Mouse (Mus musculus) stomach, embryonic 14.5 days (tissue): ENCODE data around the gene Micu1. TPM values are rescaled to one million over a fixed set of nuclear protein-coding genes. Genes with fewer than 3 reads are reported as not detected.
"Not testable (repeated sequence)": the region's sequence is repeated elsewhere in the genome, so short reads cannot be mapped to it uniquely, and the experiment has no call there.

ENCODE experiments used
- ATAC-seq: fragments of 200-750 bp; cut with Nextera tagmentation; 2 replicates; pipeline ENCODE4 v1.8.0; 2017; ENCODE audit warnings: low read depth, moderate TSS enrichment; ENCODE audit not compliant: insufficient number of reproducible peaks, insufficient read depth, low FRiP score
- H3K27ac ChIP-seq: fragments of 300-500 bp; sonication (generic); 2 replicates; pipeline ENCODE4 v1.5.1; 2014; ENCODE audit warnings: mild to moderate bottlenecking, low read length, moderate library complexity, mixed read lengths
- H3K27me3 ChIP-seq: fragments of 300-500 bp; sonication (generic); 2 replicates; pipeline ENCODE4 v1.6.1; 2014; ENCODE audit warnings: low read length, control low read depth, mixed read lengths; ENCODE audit not compliant: control insufficient read depth, insufficient read depth
- H3K36me3 ChIP-seq: fragments of 300-500 bp; sonication (generic); 2 replicates; pipeline ENCODE4 v1.6.1; 2014; ENCODE audit warnings: mild to moderate bottlenecking, control low read depth, low read length, moderate library complexity, mixed read lengths; ENCODE audit not compliant: control insufficient read depth, insufficient read depth
- H3K4me1 ChIP-seq: fragments of 300-500 bp; sonication (generic); 2 replicates; pipeline ENCODE4 v1.6.1; 2014; ENCODE audit warnings: low read length, control low read depth, mixed read lengths; ENCODE audit not compliant: control insufficient read depth, insufficient read depth
- H3K4me2 ChIP-seq: fragments of 300-500 bp; sonication (generic); replicated peaks from 2 replicates; pipeline ENCODE4 v1.6.1; 2014; ENCODE audit warnings: low read depth, low read length, control low read depth
- H3K4me3 ChIP-seq: fragments of 300-500 bp; sonication (generic); 2 replicates; pipeline ENCODE4 v1.5.1; 2014; ENCODE audit warnings: low read depth, low read length, control low read depth
- H3K9ac ChIP-seq: fragments of 300-500 bp; sonication (generic); replicated peaks from 2 replicates; pipeline ENCODE4 v1.6.1; 2014; ENCODE audit warnings: low read depth, mild to moderate bottlenecking, control low read depth, low read length, moderate library complexity, mixed read lengths
- H3K9me3 ChIP-seq: fragments of 300-500 bp; sonication (generic); 2 replicates; pipeline ENCODE4 v1.6.1; 2016; ENCODE audit warnings: low read depth, low read length, control low read depth; ENCODE audit not compliant: control insufficient read depth
- WGBS: fragments of 180-500 bp; shearing (Covaris S2); extraction: QIAGEN DNeasy Blood & Tissue Kit; methylation state at CpG from one replicate; pipeline ENCODE4 v1.1.7; 2014; 5-methylcytosine and 5-hydroxymethylcytosine counted together
- polyA plus RNA-seq: library from polyadenylated mRNA; unstranded; fragments of >200 nt; fragmentation: Nextera tagmentation; extraction: Ambion mirVana; gene quantifications from 2 replicates; pipeline ENCODE4 v1.2.1, GENCODE M21; 2014

The Micu1 gene
- polyA plus RNA-seq, 1 experiment from 2014 or later: 73.6 TPM

GRCm38 (mm10) chr10:59862816-59863440 lies 160.7 kb downstream of the Micu1 start:
- 70% methylated on average over 6 of the region's 6 CpGs for WGBS
- Histone ChIP-seq H3K27ac (no peak overlapping the region), H3K9ac (no peak overlapping the region), H3K36me3 (no peaks in the 10 kb centered on the region), H3K9me3 (no peaks in the 10 kb centered on the region), H3K4me1 (peaks cover 12% of the 10 kb centered on the region; the same call in 1 of the 2 replicates), H3K4me3 (no peak overlapping the region), H3K4me2 (no peak overlapping the region), H3K27me3 (no peaks in the 10 kb centered on the region)
- no peak for ATAC-seq

GRCm38 (mm10) chr10:59863620-59864019 lies 161.3 kb downstream of the Micu1 start:
- Histone ChIP-seq H3K9ac (no peak overlapping the region), H3K9me3 (no peaks in the 10 kb centered on the region), H3K36me3 (no peaks in the 10 kb centered on the region), H3K4me2 (no peak overlapping the region), H3K4me3 (no peak overlapping the region), H3K27me3 (no peaks in the 10 kb centered on the region), H3K27ac (no peak overlapping the region), H3K4me1 (peaks cover 12% of the 10 kb centered on the region; the same call in 1 of the 2 replicates)
- no peak; the same call in 1 of the 2 replicates for ATAC-seq
- WGBS: 39% methylated on average over 4 of the region's 4 CpGs

GRCm38 (mm10) chr10:59864232-59864875 lies 162.1 kb downstream of the Micu1 start:
- H3K27me3 ChIP-seq: no peaks in the 10 kb centered on the region
- no peak overlapping the region for H3K27ac ChIP-seq
- no peak overlapping the region for H3K4me2 ChIP-seq
- no peaks in the 10 kb centered on the region for H3K9me3 ChIP-seq
- no peak for ATAC-seq
- H3K36me3 ChIP-seq: no peaks in the 10 kb centered on the region
- H3K4me3 ChIP-seq: no peak overlapping the region
- WGBS: 77% methylated on average over 19 of the region's 19 CpGs
- H3K9ac ChIP-seq: no peak overlapping the region
- peaks cover 12% of the 10 kb centered on the region; the same call in 1 of the 2 replicates for H3K4me1 ChIP-seq

GRCm38 (mm10) chr10:59864884-59865726 lies 162.8 kb downstream of the Micu1 start:
- Histone ChIP-seq H3K9ac (no peak overlapping the region), H3K4me2 (no peak overlapping the region), H3K36me3 (no peaks in the 10 kb centered on the region), H3K27me3 (no peaks in the 10 kb centered on the region), H3K9me3 (no peaks in the 10 kb centered on the region), H3K4me1 (peaks cover 8% of the 10 kb centered on the region; the same call in 1 of the 2 replicates), H3K27ac (no peak overlapping the region), H3K4me3 (no peak overlapping the region)
- WGBS: 34% methylated on average over 13 of the region's 13 CpGs
- ATAC-seq: peak; percentile 54; the same call in 1 of the 2 replicates

GRCm38 (mm10) chr10:59868266-59868665 lies 166.0 kb downstream of the Micu1 start:
- H3K4me3 ChIP-seq: no peak overlapping the region
- 69% methylated on average over 11 of the region's 11 CpGs for WGBS

GRCm38 (mm10) chr10:59870038-59870437 lies 167.8 kb downstream of the Micu1 start:
- H3K9ac ChIP-seq: no peak overlapping the region
- no peaks in the 10 kb centered on the region for H3K4me1 ChIP-seq
- no peaks in the 10 kb centered on the region for H3K27me3 ChIP-seq
- H3K9me3 ChIP-seq: no peaks in the 10 kb centered on the region
- H3K4me3 ChIP-seq: no peak overlapping the region
- no peak overlapping the region for H3K4me2 ChIP-seq
- WGBS: 82% methylated on average over 6 of the region's 6 CpGs
- no peaks in the 10 kb centered on the region for H3K36me3 ChIP-seq
- H3K27ac ChIP-seq: no peak overlapping the region
- ATAC-seq: no peak

More at GRCm38 (mm10) chr10:59868266-59868665, 166.0 kb downstream of the Micu1 start:
- no peak overlapping the region for H3K4me2 ChIP-seq
- peaks cover 5% of the 10 kb centered on the region; the same call in 1 of the 2 replicates for H3K4me1 ChIP-seq
- H3K27me3 ChIP-seq: no peaks in the 10 kb centered on the region
- ATAC-seq: no peak
- no peaks in the 10 kb centered on the region for H3K36me3 ChIP-seq
- no peak overlapping the region for H3K27ac ChIP-seq
- H3K9me3 ChIP-seq: no peaks in the 10 kb centered on the region
- no peak overlapping the region for H3K9ac ChIP-seq

- not testable (repeated sequence) for H3K9ac ChIP-seq, H3K27ac ChIP-seq, H3K4me2 ChIP-seq, H3K4me1 ChIP-seq, H3K36me3 ChIP-seq, H3K27me3 ChIP-seq, ATAC-seq, H3K4me3 ChIP-seq, H3K9me3 ChIP-seq
- WGBS: 83% methylated on average over 4 of the region's 4 CpGs
These were observed 170.4 kb downstream of the Micu1 start for GRCm38 (mm10) chr10:59872651-59873050.

- no peaks in the 10 kb centered on the region for H3K36me3 ChIP-seq
- H3K27ac ChIP-seq: no peak overlapping the region
- H3K9ac ChIP-seq: no peak overlapping the region
- WGBS: 80% methylated on average over 5 of the region's 5 CpGs
- H3K27me3 ChIP-seq: no peaks in the 10 kb centered on the region
- no peaks in the 10 kb centered on the region for H3K9me3 ChIP-seq
- peak; percentile 11; the same call in 1 of the 2 replicates for ATAC-seq
- no peak overlapping the region for H3K4me3 ChIP-seq
- no peak overlapping the region for H3K4me2 ChIP-seq
- H3K4me1 ChIP-seq: 0 out of 2 replicates have a peak, but pooled peaks cover 1% of the 10 kb centered on the region
These were observed 170.9 kb downstream of the Micu1 start for GRCm38 (mm10) chr10:59873206-59873605.
